8 mouse cellular contexts compared by ENCODE assay signal in the genomic region with DNA sequence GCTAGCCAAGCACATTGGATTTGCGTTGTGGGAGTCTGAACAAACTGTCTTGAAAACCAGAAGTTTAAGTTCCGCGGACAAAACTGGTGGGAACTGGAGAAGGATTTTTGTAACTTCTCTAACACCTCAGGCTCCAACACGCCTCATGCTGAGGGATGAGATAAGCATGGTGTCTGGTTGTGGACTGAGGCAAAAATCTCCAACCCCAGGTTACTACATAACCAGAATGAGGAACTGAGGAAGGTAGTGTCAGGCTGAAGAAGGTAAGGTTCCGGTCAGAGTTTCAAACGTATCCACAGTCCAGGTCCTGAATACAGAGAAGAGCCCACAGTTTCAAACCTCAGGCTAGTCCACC. TPM values are rescaled to one million over a fixed set of nuclear protein-coding genes. Genes with fewer than 3 reads are reported as not detected.
DNase-seq lines count a peak whose midpoint lies in the region; ATAC-seq and TF ChIP-seq lines count a peak whose summit lies in the region.

No protein-coding gene starts in this region.

- peak overlapping the region; percentile 57 for H3K4me2 ChIP-seq in embryonic facial prominence, embryonic 15.5 days (replicated peaks)
- peak overlapping the region; percentile 73 for H3K4me2 ChIP-seq in intestine, postnatal 0 days (replicated peaks; ENCODE audit: low read depth)
- H3K4me2 ChIP-seq in neural tube, embryonic 12.5 days (replicated peaks), result peak overlapping the region; percentile 83

- H3K9ac ChIP-seq in embryonic facial prominence, embryonic 15.5 days, result no peak overlapping the region
- 0 out of 2 replicates have a peak overlapping the region, but pooled peaks have one; percentile 11 for H3K9ac ChIP-seq in intestine, postnatal 0 days (ENCODE audit: low read depth, low read length)
- H3K9ac ChIP-seq in neural tube, embryonic 12.5 days, result no peak overlapping the region

- H3K4me1 ChIP-seq in embryonic facial prominence, embryonic 15.5 days, result peaks cover 25% of the 10 kb centered on the region; the same call in 1 of the 2 replicates
- 0 out of 2 replicates have a peak, but pooled peaks cover 10% of the 10 kb centered on the region for H3K4me1 ChIP-seq in intestine, postnatal 0 days (replicated peaks; ENCODE audit: control insufficient read depth, insufficient read depth, low read length)
- no peaks in the 10 kb centered on the region for H3K4me1 ChIP-seq in neural tube, embryonic 12.5 days

- no peaks in the 10 kb centered on the region for H3K36me3 ChIP-seq in embryonic facial prominence, embryonic 15.5 days
- H3K36me3 ChIP-seq in intestine, postnatal 0 days (ENCODE audit: control insufficient read depth, insufficient read depth), result peaks cover 1% of the 10 kb centered on the region; the same call in 1 of the 2 replicates
- no peaks in the 10 kb centered on the region for H3K36me3 ChIP-seq in neural tube, embryonic 12.5 days

- H3K27me3 ChIP-seq in embryonic facial prominence, embryonic 15.5 days, result no peaks in the 10 kb centered on the region
- H3K27me3 ChIP-seq in intestine, postnatal 0 days (replicated peaks; ENCODE audit: control insufficient read depth, insufficient read depth, low read length), result no peaks in the 10 kb centered on the region
- no peaks in the 10 kb centered on the region for H3K27me3 ChIP-seq in neural tube, embryonic 12.5 days (replicated peaks)

- no peaks in the 10 kb centered on the region for H3K9me3 ChIP-seq in embryonic facial prominence, embryonic 15.5 days (replicated peaks)
- H3K9me3 ChIP-seq in intestine, postnatal 0 days (ENCODE audit: control insufficient read depth), result no peaks in the 10 kb centered on the region
- H3K9me3 ChIP-seq in neural tube, embryonic 12.5 days, result no peaks in the 10 kb centered on the region

- 22% methylated on average over 6 of the region's 6 CpGs for WGBS in embryonic facial prominence, embryonic 15.5 days
- WGBS in intestine, postnatal 0 days, result 24% methylated on average over 6 of the region's 6 CpGs
- 31% methylated on average over 6 of the region's 6 CpGs for WGBS in neural tube, embryonic 12.5 days

- TF ChIP-seq CTCF in left cerebral cortex, adult 2 months (IDR thresholded peaks at IDR 0.05), result no peak
- no peak for TF ChIP-seq CTCF in intestine, postnatal 0 days (IDR thresholded peaks at IDR 0.05; ENCODE audit: low read depth)

- DNase-seq in left cerebral cortex, adult 2 months (ENCODE audit: extremely low spot score in 1 of 2, low spot score in 2 of 2), result no peak
- no peak for DNase-seq in left cerebral cortex, postnatal 4 days
- no peak for DNase-seq in layer of hippocampus, adult 9-10 months (ENCODE audit: low spot score)
- no peak for DNase-seq in gastrocnemius, postnatal 10 days
- no peak for DNase-seq in cerebellum, postnatal 10 days

- H3K27ac ChIP-seq in left cerebral cortex, adult 2 months, result no peak overlapping the region; the same call in 1 of the 2 replicates
- peak overlapping the region; percentile 70 for H3K27ac ChIP-seq in embryonic facial prominence, embryonic 15.5 days (replicated peaks)
- peak overlapping the region; percentile 73 for H3K27ac ChIP-seq in intestine, postnatal 0 days (ENCODE audit: low read depth, low read length)
- no peak overlapping the region for H3K27ac ChIP-seq in neural tube, embryonic 12.5 days

- peak overlapping the region; percentile 90 for H3K4me3 ChIP-seq in left cerebral cortex, adult 2 months
- H3K4me3 ChIP-seq in embryonic facial prominence, embryonic 15.5 days (replicated peaks), result peak overlapping the region; percentile 69
- peak overlapping the region; percentile 88; the same call in 1 of the 2 replicates for H3K4me3 ChIP-seq in intestine, postnatal 0 days (ENCODE audit: low read depth, low read length)
- peak overlapping the region; percentile 64 for H3K4me3 ChIP-seq in neural tube, embryonic 12.5 days

- no peak for ATAC-seq in embryonic facial prominence, embryonic 15.5 days (ENCODE audit: insufficient number of reproducible peaks, low FRiP score, low TSS enrichment, low read depth)
- peak; percentile 13 for ATAC-seq in intestine, postnatal 0 days
- ATAC-seq in neural tube, embryonic 12.5 days (ENCODE audit: low FRiP score, low read depth), result no peak

- intact Hi-C loops in left cerebral cortex, adult 2 months (cut with DNase I), result loop anchor here (10.0 kb wide), 1 partner anchor 314 kb away; the partner anchor contains the start of gene Pex7
- intact Hi-C loops in left cerebral cortex, postnatal 4 days (cut with DNase I), result no loop called here

RNA-seq across cellular contexts. Expression of gene Ifngr1, which starts 0.5 kb away (rescaled TPM):
- total RNA-seq in left cerebral cortex, adult 2 months (2021), result 10 to 100 TPM; 19.4 to 21.9 TPM
- 10 to 100 TPM; 12.4 to 12.5 TPM for total RNA-seq in left cerebral cortex, postnatal 4 days (2021)
- 61.2 and 61.5 TPM in 2 replicates for polyA plus RNA-seq in embryonic facial prominence, embryonic 15.5 days (2015; fragmentation: Nextera tagmentation; extraction: Ambion mirVana)
- 90.1 and 91.0 TPM in 2 replicates for polyA plus RNA-seq in intestine, postnatal 0 days (2015; fragmentation: Nextera tagmentation; extraction: Ambion mirVana)
- 26.7 and 28.9 TPM in 2 replicates for polyA plus RNA-seq in neural tube, embryonic 12.5 days (2016; fragmentation: Nextera tagmentation; extraction: Ambion mirVana)
- total RNA-seq in gastrocnemius, postnatal 10 days (2021), result 10 to 100 TPM; 31.6 to 34.7 TPM

RNA-seq across cellular contexts. Expression of gene Il22ra2, which starts 30.5 kb away (rescaled TPM):
- not detected for total RNA-seq in left cerebral cortex, adult 2 months (2021)
- total RNA-seq in left cerebral cortex, postnatal 4 days (2021), result not detected
- 0.37 and 0.74 TPM in 2 replicates for polyA plus RNA-seq in embryonic facial prominence, embryonic 15.5 days (2015; fragmentation: Nextera tagmentation; extraction: Ambion mirVana)
- 0.12 and 0.18 TPM in 2 replicates for polyA plus RNA-seq in intestine, postnatal 0 days (2015; fragmentation: Nextera tagmentation; extraction: Ambion mirVana)
- polyA plus RNA-seq in neural tube, embryonic 12.5 days (2016; fragmentation: Nextera tagmentation; extraction: Ambion mirVana), result not detected in 2 replicates
- not detected for total RNA-seq in gastrocnemius, postnatal 10 days (2021)

Comparison
In these comparisons a context has a peak if more than half of its experiments do, and no peak if none do; other contexts are left out.
1. H3K27ac ChIP-seq: peak in embryonic facial prominence, embryonic 15.5 days (single experiment) and intestine, postnatal 0 days (single experiment); none in left cerebral cortex, adult 2 months (single experiment) and neural tube, embryonic 12.5 days (single experiment).
2. Peak in every context shown above with its lines, with median percentiles within 50 percentile points of each other: H3K4me3 ChIP-seq and H3K4me2 ChIP-seq.